Mouse (Mus musculus) ovary, adult 18-20 months (tissue): ENCODE data around the gene Rassf5.
"Not testable (repeated sequence)": the region's sequence is repeated elsewhere in the genome, so short reads cannot be mapped to it uniquely, and the experiment has no call there.

Source experiments
- DNase-seq: peaks from one replicate; pipeline ENCODE4 v3.0.0; 2022; ENCODE audit warnings: low spot score, mixed read lengths

The Rassf5 gene

DNA sequence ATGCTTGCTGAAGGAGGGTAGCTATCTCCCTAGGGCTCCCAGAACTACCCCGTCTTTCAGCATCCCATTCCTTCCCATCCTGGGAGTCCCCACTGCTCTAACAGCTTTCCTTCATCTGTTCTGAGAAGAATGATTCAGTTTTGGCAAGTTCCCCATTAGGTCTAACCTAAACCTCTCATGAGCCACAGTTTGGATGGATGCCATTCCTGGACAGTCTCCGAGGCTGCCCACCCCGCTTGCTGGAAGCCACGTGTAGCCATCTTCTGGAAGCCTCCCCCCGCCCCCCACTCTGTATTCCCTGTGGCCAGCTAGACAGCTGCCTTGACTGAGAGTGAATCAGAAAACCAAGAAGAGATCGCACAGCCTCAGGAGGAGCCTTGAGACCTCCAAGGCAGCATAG, 12.2 kb upstream of the Rassf5 start:
- no peak for DNase-seq

- DNase-seq = not testable (repeated sequence)
These were observed 7.6 kb upstream of the Rassf5 start for GRCm38 (mm10) chr1:131252516-131253250.

GRCm38 (mm10) chr1:131246433-131247395, 1.7 kb upstream of the Rassf5 start:
- no peak for DNase-seq

DNA sequence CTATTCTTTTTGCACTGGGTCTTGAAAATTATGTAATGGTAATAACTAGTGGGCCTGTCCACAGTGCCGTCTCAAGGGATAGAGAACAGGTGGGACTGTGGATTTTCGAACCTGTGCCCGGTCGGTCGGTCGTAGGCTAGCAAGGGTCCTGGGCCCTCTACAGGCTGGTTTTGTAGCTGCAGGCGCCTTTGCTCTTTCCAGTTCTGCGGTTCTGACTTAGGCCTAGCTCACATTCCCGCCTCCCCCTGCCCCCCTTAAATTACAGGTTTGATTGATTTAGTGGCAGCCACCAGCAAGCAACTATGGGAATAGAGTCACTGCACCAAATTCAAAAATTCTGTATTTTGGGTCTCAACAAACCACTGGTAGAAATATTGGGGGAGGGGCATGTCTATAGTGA, 868 bp upstream of the Rassf5 start:
- DNase-seq = no peak

DNA sequence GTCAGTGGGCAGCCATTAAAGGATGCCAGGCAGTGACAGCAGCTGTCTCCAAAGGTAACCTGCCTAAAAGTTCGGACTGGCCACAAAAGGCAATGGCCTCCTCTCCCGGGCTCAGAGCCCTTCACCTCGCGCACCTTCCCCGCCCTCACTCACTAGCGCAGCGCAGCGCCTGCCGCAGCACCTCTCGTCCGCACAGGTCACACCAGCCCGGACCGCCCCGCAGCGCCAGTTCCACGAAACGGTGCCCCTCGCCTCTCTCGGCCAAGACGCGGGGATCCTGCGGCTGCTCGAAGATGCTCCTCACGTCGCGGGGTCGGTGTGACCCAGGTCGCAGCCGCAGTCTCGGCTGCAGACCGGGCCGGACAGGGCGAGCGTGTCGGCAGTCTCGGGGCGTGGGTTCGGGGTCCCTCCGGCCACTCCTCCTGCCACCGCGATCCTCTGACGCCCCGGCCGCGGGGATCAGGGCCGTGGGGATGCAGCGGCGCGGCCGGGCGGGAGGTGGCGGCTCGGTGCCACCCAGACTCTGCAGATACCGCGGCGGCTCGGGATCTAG, 446 bp downstream of the Rassf5 start:
- DNase-seq = no peak

GRCm38 (mm10) chr1:131242956-131243355, 2.1 kb downstream of the Rassf5 start:
- DNase-seq = no peak

GRCm38 (mm10) chr1:131239576-131240193, 5.4 kb downstream of the Rassf5 start:
- DNase-seq = no peak

GRCm38 (mm10) chr1:131238931-131239381, 6.1 kb downstream of the Rassf5 start:
- peak; percentile 55 for DNase-seq

- DNase-seq = no peak
These were observed 9.0 kb downstream of the Rassf5 start for GRCm38 (mm10) chr1:131236077-131236476.

- DNase-seq = no peak
These were observed 11.5 kb downstream of the Rassf5 start for GRCm38 (mm10) chr1:131233527-131233926.

DNA sequence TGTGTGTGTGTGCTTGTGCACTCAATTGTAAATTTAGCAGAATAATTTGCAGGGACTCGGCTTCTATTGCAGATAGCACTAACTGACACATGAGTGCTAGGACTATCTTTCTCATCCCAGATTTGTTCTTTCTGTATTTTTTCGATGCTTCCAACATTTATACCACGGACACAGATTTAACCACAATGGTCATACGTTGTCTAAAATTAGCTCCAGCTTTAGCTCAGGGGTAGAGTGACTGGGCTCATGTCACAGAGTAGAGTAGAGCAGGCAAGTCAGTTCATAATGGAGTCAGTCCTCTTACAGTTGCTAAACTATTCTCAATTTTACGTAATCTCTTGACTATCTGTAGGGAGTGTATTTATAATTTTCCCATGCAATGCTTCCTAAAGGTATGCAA, 16.4 kb downstream of the Rassf5 start:
- no peak for DNase-seq

GRCm38 (mm10) chr1:131228225-131228624, 16.8 kb downstream of the Rassf5 start:
- no peak for DNase-seq

DNA sequence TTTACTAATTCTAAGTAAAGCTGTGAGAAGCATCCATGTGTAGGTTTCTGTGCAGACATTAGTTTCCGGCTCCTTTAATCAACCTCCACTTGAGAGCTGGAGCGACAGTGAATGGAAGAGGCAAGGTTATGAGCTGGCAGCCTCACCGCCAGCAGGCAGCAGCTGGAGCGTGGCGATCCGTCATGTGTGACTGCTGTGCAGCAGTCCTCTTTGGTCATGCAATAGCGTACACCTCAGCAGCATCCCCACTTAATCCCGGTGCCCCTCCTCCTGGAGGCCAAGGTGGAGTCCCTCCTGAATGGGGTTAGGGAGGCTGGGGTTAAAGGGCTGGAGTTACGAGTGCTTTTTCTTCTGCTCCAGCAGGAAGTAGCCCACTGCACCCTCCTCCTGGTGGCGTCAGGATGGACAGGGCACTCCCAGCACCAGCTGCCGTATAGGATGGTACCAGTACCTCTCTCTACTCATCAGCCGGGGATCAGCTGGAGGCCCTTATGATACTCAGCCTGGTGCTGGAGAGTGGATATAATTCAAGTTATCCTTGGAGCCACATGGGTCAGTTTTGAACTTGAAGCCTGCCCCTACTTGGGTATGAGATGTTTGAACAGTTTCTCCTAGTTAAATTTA, 20.1 kb downstream of the Rassf5 start:
- no peak for DNase-seq

DNA sequence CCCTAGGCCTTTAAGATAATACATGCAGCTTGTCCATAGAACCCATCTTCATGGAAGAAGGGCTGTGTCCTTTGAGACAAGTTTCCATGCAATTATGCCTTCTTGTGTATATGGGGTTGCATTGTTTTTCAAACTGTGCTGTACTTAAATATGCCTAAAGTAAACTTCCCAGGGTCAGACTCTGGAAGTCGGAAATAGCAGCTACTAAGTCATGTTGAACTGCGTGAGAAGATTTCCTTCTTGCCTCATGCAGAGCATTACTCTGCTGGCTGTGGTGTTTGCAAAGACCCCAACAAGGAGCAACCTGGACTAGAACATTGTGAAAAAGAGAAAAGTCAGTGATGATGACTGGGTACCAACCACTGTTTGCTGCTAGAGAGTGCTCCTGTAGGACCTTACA, 21.7 kb downstream of the Rassf5 start:
- DNase-seq = no peak

GRCm38 (mm10) chr1:131221822-131222590, 23.1 kb downstream of the Rassf5 start:
- DNase-seq = no peak

- no peak for DNase-seq
These were observed 26.1 kb downstream of the Rassf5 start for GRCm38 (mm10) chr1:131218933-131219332.

- DNase-seq = no peak
These were observed 31.7 kb downstream of the Rassf5 start for GRCm38 (mm10) chr1:131213361-131213760.

DNA sequence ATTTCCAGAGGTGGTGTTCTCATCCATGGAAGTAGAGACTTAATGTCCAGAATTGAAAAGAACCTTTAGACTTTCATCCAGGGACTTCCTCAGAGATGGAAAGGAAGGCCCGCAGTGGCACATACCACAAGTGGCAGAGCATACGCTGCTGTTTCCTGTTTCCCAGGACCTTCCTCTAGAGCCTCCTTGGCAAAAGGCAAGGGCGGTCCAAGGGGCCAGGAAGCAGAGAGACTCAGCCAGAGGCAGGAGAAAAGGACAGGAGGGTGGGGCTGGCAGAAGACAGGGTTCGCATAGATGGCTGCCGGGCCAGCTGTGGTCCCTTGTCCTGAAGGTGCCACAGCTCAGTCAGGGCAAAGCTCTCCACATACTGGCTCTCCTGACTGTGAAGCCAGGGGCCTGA, 32.1 kb downstream of the Rassf5 start:
- DNase-seq = no peak

- no peak for DNase-seq
These were observed 33.4 kb downstream of the Rassf5 start for GRCm38 (mm10) chr1:131211655-131212054.

GRCm38 (mm10) chr1:131209971-131210426, 35.1 kb downstream of the Rassf5 start:
- DNase-seq = no peak

DNA sequence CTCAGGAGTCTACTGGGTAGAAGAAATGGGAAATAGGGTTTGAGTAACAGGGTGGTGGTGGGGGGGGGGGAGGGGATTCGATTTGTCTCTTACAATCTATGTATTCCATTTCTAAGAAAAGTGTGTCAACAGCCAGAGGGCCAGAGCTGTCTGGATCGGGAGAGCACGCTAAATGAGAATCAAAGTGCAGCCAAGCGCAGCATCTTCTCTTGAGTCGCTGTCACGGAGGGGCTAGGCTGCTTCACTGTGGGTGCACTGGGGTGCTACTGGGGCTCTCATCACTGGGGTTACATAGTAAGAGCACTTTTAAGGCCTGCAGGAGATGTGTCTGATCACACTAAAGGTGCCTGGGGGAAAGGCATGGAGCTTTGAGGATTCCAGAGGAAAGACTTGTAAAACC, 36.3 kb downstream of the Rassf5 start:
- no peak for DNase-seq
